Mouse (Mus musculus) B cell, adult 2 months (primary cell): ENCODE measurements at regions not wholly inside any gene's neighbourhood (a gene's known extent, or its start where the extent isn't known, plus 50 kb on each side); places are given as distances from the start of the nearest gene placed in this dataset.

Experiments used
- DNase-seq, 2 experiments: peaks; one replicate each; pipeline ENCODE4 v3.0.0; 2022

GRCm38 (mm10) chr2:51234427-51234826 is 85.5 kb upstream of the Rnd3 start:
- no peak for DNase-seq

GRCm38 (mm10) chr2:51222851-51223250 is 73.9 kb upstream of the Rnd3 start:
- no peak for DNase-seq

GRCm38 (mm10) chr2:51219714-51220113 is 70.8 kb upstream of the Rnd3 start:
- no peak for DNase-seq

- DNase-seq = no peak
Observed at GRCm38 (mm10) chr2:51207150-51208022, 58.5 kb upstream of the Rnd3 start.

GRCm38 (mm10) chr2:51206332-51206731 is 57.4 kb upstream of the Rnd3 start:
- no peak for DNase-seq
